Mouse (Mus musculus) megakaryocyte, embryonic 14.5 days (primary cell): ENCODE data around the gene Abcb5. TPM values are rescaled to one million over a fixed set of nuclear protein-coding genes. Genes with fewer than 3 reads are reported as not detected.

Source experiments
- H3K27me3 ChIP-seq: replicated peaks from 2 replicates; pipeline ENCODE3; 2012; ENCODE audit warnings: inconsistent platforms
- H3K36me3 ChIP-seq: replicated peaks from 2 replicates; pipeline ENCODE3; 2012; ENCODE audit warnings: low read length, inconsistent platforms, mixed read lengths
- H3K4me1 ChIP-seq: 2 replicates; pipeline ENCODE4 v1.6.1; 2012; ENCODE audit warnings: inconsistent platforms
- H3K4me3 ChIP-seq: replicated peaks from 2 replicates; pipeline ENCODE3; 2012; ENCODE audit warnings: moderate library complexity, mild to moderate bottlenecking, inconsistent platforms
- H3K9me3 ChIP-seq: 2 replicates; pipeline ENCODE4 v1.6.1; 2012; ENCODE audit warnings: inconsistent platforms
- FLI1 ChIP-seq: IDR thresholded peaks from 2 replicates; pipeline ENCODE4 v1.6.1; 2012; ENCODE audit warnings: low read length, inconsistent platforms, mixed read lengths
- GATA1 ChIP-seq: IDR thresholded peaks from 3 replicates; pipeline ENCODE4 v1.6.1; 2012; ENCODE audit warnings: mixed read lengths, low read length, inconsistent platforms, borderline replicate concordance
- polyA plus RNA-seq: library from polyadenylated mRNA; stranded (reverse); fragments of >175 nt; gene quantifications from 2 replicates; pipeline ENCODE4 v1.2.3, GENCODE M21; 2012; ENCODE audit warnings: low replicate concordance; ENCODE audit not compliant: insufficient read depth

Gene Abcb5
- polyA plus RNA-seq, 1 experiment, result not detected

- Histone ChIP-seq H3K4me1 (no peaks in the 10 kb centered on the region), H3K4me3 (no peak overlapping the region), H3K9me3 (no peaks in the 10 kb centered on the region), H3K36me3 (no peaks in the 10 kb centered on the region), H3K27me3 (no peaks in the 10 kb centered on the region)
- TF ChIP-seq GATA1 (no peak), FLI1 (no peak)
Observed at GRCm38 (mm10) chr12:118887964-118888363, 78.3 kb downstream of the Abcb5 start.

DNA sequence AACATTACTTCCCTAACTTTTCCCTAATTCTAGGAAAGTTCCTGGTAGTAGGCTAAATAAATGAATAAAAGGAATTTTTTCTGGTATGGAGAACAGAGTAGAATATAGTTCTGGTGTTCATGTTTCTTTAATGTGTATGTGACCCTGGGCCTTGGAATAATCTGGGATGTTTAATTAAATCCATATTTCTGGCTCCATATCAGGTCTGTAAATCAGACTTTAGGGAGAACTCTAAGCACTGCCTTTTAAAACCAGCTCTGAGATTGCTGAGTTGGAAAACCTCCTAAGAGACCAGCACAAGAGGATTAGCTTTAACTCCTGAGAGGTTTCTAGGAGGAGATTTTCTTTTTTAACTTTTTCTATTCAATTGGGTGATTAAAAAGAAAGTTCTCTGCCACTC is 83.4 kb downstream of the Abcb5 start:
- H3K36me3 ChIP-seq, result no peaks in the 10 kb centered on the region
- no peaks in the 10 kb centered on the region for H3K9me3 ChIP-seq
- H3K27me3 ChIP-seq, result no peaks in the 10 kb centered on the region
- H3K4me1 ChIP-seq, result no peaks in the 10 kb centered on the region
- no peak overlapping the region for H3K4me3 ChIP-seq
- no peak for TF ChIP-seq FLI1
- TF ChIP-seq GATA1, result no peak

GRCm38 (mm10) chr12:118872673-118873072 is 93.5 kb downstream of the Abcb5 start:
- TF ChIP-seq FLI1 (no peak), GATA1 (no peak)
- Histone ChIP-seq H3K36me3 (no peaks in the 10 kb centered on the region), H3K4me3 (no peak overlapping the region)

GRCm38 (mm10) chr12:118856151-118856550 is 110.1 kb downstream of the Abcb5 start:
- Histone ChIP-seq H3K4me3 (no peak overlapping the region), H3K4me1 (peaks cover 17% of the 10 kb centered on the region), H3K9me3 (no peaks in the 10 kb centered on the region), H3K27me3 (peaks cover 55% of the 10 kb centered on the region), H3K36me3 (no peaks in the 10 kb centered on the region)
- no peak for TF ChIP-seq FLI1
- no peak for TF ChIP-seq GATA1

More at GRCm38 (mm10) chr12:118872673-118873072, 93.5 kb downstream of the Abcb5 start:
- no peaks in the 10 kb centered on the region for H3K27me3 ChIP-seq
- H3K4me1 ChIP-seq, result no peaks in the 10 kb centered on the region
- H3K9me3 ChIP-seq, result no peaks in the 10 kb centered on the region

- no peak for TF ChIP-seq FLI1
- TF ChIP-seq GATA1, result no peak
- peaks cover 64% of the 10 kb centered on the region for H3K27me3 ChIP-seq
- H3K9me3 ChIP-seq, result no peaks in the 10 kb centered on the region
- H3K4me3 ChIP-seq, result peak overlapping the region; percentile 84
- peaks cover 20% of the 10 kb centered on the region for H3K4me1 ChIP-seq
- no peaks in the 10 kb centered on the region for H3K36me3 ChIP-seq
Observed at GRCm38 (mm10) chr12:118854831-118855453, 111.3 kb downstream of the Abcb5 start.

GRCm38 (mm10) chr12:118854401-118854800 is 111.8 kb downstream of the Abcb5 start:
- no peak for TF ChIP-seq FLI1
- TF ChIP-seq GATA1, result no peak
- Histone ChIP-seq H3K36me3 (no peaks in the 10 kb centered on the region), H3K4me3 (peak overlapping the region; percentile 84), H3K27me3 (peaks cover 68% of the 10 kb centered on the region), H3K4me1 (peaks cover 25% of the 10 kb centered on the region), H3K9me3 (peaks cover 3% of the 10 kb centered on the region)

DNA sequence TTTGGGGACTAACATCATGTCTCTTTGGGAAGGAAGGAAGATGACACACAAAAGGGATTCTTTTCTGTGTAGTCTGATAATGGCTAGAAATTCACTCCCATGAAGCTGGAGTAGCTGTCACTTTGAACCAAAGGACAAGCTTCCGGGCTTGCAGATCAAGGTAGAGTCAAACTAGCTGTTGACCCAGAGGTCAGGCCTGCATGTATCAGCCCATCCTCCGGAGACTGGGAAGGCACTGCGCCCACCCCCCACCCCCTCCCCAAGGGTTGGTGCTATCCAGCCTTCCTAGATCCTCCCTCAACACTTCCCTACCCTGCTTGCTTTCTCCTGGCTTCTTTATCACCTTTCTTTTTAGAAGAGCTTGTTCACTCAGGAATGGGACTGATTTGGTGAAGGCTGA is 112.9 kb downstream of the Abcb5 start:
- no peaks in the 10 kb centered on the region for H3K36me3 ChIP-seq
- H3K9me3 ChIP-seq, result peaks cover 9% of the 10 kb centered on the region
- no peak overlapping the region for H3K4me3 ChIP-seq
- peaks cover 78% of the 10 kb centered on the region for H3K27me3 ChIP-seq
- no peak for TF ChIP-seq FLI1
- no peak for TF ChIP-seq GATA1
- H3K4me1 ChIP-seq, result peaks cover 36% of the 10 kb centered on the region

- TF ChIP-seq GATA1 (no peak), FLI1 (no peak)
- peaks cover 9% of the 10 kb centered on the region for H3K9me3 ChIP-seq
- peaks cover 59% of the 10 kb centered on the region for H3K4me1 ChIP-seq
- no peak overlapping the region for H3K4me3 ChIP-seq
- no peaks in the 10 kb centered on the region for H3K36me3 ChIP-seq
- H3K27me3 ChIP-seq, result peaks cover 90% of the 10 kb centered on the region
Observed at GRCm38 (mm10) chr12:118850851-118851410, 115.3 kb downstream of the Abcb5 start.

DNA sequence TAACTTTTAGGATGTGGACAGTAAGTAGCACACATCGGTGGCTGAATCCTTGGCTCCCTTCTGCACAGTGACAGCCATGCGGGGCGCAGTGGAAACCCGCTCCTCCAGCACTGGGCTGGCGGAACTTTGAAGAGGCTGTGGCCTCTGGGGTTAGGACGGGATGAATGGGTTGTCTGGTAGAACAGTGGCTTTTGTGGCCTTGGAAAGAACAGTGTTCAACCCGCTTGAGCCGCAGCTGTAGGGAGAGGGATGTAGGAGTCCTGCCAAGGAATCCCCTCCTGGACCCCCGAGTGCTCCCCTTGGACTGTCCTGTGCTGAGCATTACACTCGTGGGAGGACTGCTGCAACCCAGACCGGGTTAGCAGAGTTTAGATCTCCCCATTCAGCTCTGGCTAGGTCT is 116.2 kb downstream of the Abcb5 start:
- Histone ChIP-seq H3K9me3 (peaks cover 9% of the 10 kb centered on the region), H3K4me3 (no peak overlapping the region), H3K36me3 (no peaks in the 10 kb centered on the region), H3K27me3 (peaks cover 92% of the 10 kb centered on the region), H3K4me1 (peaks cover 57% of the 10 kb centered on the region)
- TF ChIP-seq FLI1, result no peak
- TF ChIP-seq GATA1, result no peak

DNA sequence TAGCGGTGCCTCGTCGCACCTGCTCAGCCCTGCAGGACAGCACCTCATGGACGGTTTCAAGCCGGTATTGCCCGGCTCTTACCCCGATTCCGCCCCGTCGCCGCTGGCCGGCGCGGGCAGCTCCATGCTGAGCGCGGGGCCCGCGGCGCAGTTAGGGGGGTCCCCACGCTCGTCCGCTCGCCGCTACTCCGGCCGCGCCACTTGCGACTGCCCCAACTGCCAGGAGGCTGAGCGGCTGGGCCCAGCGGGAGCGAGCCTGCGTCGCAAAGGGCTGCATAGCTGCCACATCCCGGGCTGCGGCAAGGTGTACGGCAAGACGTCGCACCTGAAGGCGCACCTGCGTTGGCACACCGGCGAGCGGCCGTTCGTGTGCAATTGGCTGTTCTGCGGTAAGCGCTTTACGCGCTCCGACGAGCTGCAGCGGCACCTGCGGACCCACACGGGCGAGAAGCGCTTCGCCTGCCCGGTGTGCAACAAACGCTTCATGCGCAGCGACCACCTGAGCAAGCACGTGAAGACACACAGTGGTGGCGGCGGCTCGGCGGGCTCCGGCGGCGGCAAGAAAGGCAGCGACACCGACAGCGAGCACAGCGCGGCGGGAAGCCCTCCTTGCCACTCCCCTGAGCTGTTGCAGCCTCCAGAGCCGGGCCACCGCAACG is 116.9 kb downstream of the Abcb5 start:
- Histone ChIP-seq H3K4me1 (peaks cover 50% of the 10 kb centered on the region), H3K4me3 (peak overlapping the region; percentile 89), H3K27me3 (peaks cover 92% of the 10 kb centered on the region), H3K9me3 (peaks cover 9% of the 10 kb centered on the region), H3K36me3 (no peaks in the 10 kb centered on the region)
- TF ChIP-seq GATA1 (no peak), FLI1 (no peak)
